27 mouse cellular contexts compared by ENCODE assay signal in the genomic region with DNA sequence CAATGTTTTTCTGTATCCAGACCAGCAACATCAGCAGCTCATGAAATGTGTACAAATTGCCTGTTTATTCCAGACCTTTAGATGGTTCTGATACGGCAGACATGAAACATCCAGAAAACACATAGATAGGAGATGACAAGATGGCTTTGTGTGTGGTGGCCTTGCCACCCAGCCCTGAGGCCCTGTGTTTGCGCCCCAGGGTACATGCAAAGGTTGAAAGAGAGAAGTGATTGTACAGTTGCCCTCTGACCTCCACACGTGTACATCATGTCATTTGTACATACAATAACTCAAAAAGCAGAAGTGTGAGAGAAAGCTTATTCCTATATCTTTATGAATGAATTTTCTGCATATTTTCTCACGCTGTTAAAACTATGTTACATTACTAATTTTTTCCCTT. TPM values are rescaled to one million over a fixed set of nuclear protein-coding genes. Genes with fewer than 3 reads are reported as not detected.
DNase-seq lines count a peak whose midpoint lies in the region; ATAC-seq and TF ChIP-seq lines count a peak whose summit lies in the region.
"Had no signal": no experiment of that assay in that cellular context is flagged by ENCODE, and none has a peak within 500 bp of the region (broad histone marks: within the 10 kb centered on the region; RNA-seq: fewer than 3 reads in every experiment).

No protein-coding gene starts in this region.

- peak; percentile 77 for DNase-seq in heart, adult 11 months
- DNase-seq in heart, adult 2 months = no peak
- peak; percentile 48 for DNase-seq in A20 (ENCODE audit: low read depth, low spot score)
- DNase-seq in testis, postnatal 10 days (ENCODE audit: low spot score) = peak; percentile 25
- DNase-seq in cerebellum, postnatal 14 days = no peak
- no peak for DNase-seq in T-cell, adult 2 months (ENCODE audit: low spot score)
- DNase-seq: adrenal gland, adult 8-10 months; cerebellum, adult 2 months; cerebellum, postnatal 25 days; gastrocnemius, postnatal 36 days; kidney, adult 2 months; kidney, postnatal 4 days; liver; lung, adult 2 months; lung, postnatal 10 days; retina, postnatal 1 day; right cerebral cortex, postnatal 14 days had no signal

- H3K27ac ChIP-seq in heart, adult 2 months = no peak overlapping the region; the same call in 1 of the 2 replicates
- H3K27ac ChIP-seq: forebrain, embryonic 13.5 days; heart, embryonic 10.5 days; hindbrain, postnatal 0 days; intestine, embryonic 15.5 days; kidney, postnatal 0 days; liver, embryonic 14.5 days; midbrain, embryonic 12.5 days had no signal

- TF ChIP-seq POLR2A in heart, adult 2 months (IDR thresholded peaks at IDR 0.05; ENCODE audit: insufficient read depth, low read depth, low read length) = no peak

- no peak for TF ChIP-seq EP300 in heart, adult 2 months (IDR thresholded peaks at IDR 0.05; ENCODE audit: insufficient read depth, low read depth, low read length)

- H3K9ac ChIP-seq in heart, adult 2 months (ENCODE audit: low read depth, low read length) = no peak overlapping the region
- H3K9ac ChIP-seq: forebrain, embryonic 13.5 days; heart, embryonic 15.5 days; intestine, embryonic 15.5 days; liver, embryonic 14.5 days; midbrain, embryonic 12.5 days had no signal

- H3K36me3 ChIP-seq in heart, adult 2 months (ENCODE audit: control insufficient read depth, insufficient read depth, low read length) = peaks cover 15% of the 10 kb centered on the region

- H3K79me2 ChIP-seq in heart, adult 2 months (replicated peaks; ENCODE audit: control insufficient read depth, insufficient read depth, low read length) = no peaks in the 10 kb centered on the region; the same call in none of the 2 replicates

- no peak overlapping the region for H3K4me3 ChIP-seq in heart, adult 2 months
- H3K4me3 ChIP-seq: forebrain, embryonic 13.5 days; heart, embryonic 10.5 days; heart, embryonic 15.5 days; intestine, embryonic 15.5 days; megakaryocyte, embryonic 14.5 days; midbrain, embryonic 12.5 days had no signal

- ATAC-seq in megakaryocyte progenitor cell, adult 5-6 weeks (replicated peaks; ENCODE audit: poor library complexity) = peak; percentile 63
- ATAC-seq: forebrain, embryonic 13.5 days; hindbrain, postnatal 0 days; intestine, embryonic 15.5 days had no signal

- WGBS in heart, adult 2 months = 77% methylated on average over 4 of the region's 4 CpGs

- H3K27me3 ChIP-seq in heart, adult 2 months (ENCODE audit: control insufficient read depth, insufficient read depth, low read length) = no peaks in the 10 kb centered on the region
- H3K27me3 ChIP-seq: forebrain, embryonic 13.5 days; heart, embryonic 15.5 days; intestine, embryonic 15.5 days; megakaryocyte, embryonic 14.5 days; midbrain, embryonic 12.5 days had no signal

- no peak for TF ChIP-seq CTCF in heart, adult 2 months (IDR thresholded peaks at IDR 0.05)

- H3K4me1 ChIP-seq in heart, adult 2 months (ENCODE audit: control insufficient read depth, insufficient read depth, low read length) = peaks cover 20% of the 10 kb centered on the region

- intact Hi-C loops in heart, adult 2 months (cut with DNase I) = no loop called here

RNA-seq across cellular contexts. Expression of gene P4ha1, which starts 10.3 kb away (rescaled TPM):
- 10 to 100 TPM; 42.4 to 48.0 TPM for total RNA-seq in heart, adult 2 months (2021)
- polyA plus RNA-seq in heart, adult 2 months (2012; rRNA removed) = 14.8 and 34.7 TPM in 2 replicates
- total RNA-seq in megakaryocyte progenitor cell, adult 5-6 weeks (2015) = 17.4 and 20.1 TPM in 2 replicates
- 39.4 and 41.8 TPM in 2 replicates for total RNA-seq in megakaryocyte progenitor cell, adult 5-6 weeks (2017)

Comparison
In these comparisons a context has a peak if more than half of its experiments do, and no peak if none do; other contexts are left out.
1. DNase-seq: peak in heart, adult 11 months (single experiment), A20 (single experiment) and testis, postnatal 10 days (single experiment); none in heart, adult 2 months (0 of 2), cerebellum, postnatal 14 days (0 of 2) and T-cell, adult 2 months (single experiment).